Mouse (Mus musculus) forebrain, embryonic 15.5 days (tissue): Measurements from ENCODE around the gene Nbea. TPM values are rescaled to one million over a fixed set of nuclear protein-coding genes. Genes with fewer than 3 reads are reported as not detected.

ENCODE experiments used
- ATAC-seq: fragments of 200-750 bp; cut with Nextera tagmentation; replicated peaks from 2 replicates; pipeline ENCODE4 v1.8.0; 2017; ENCODE audit warnings: mild to moderate bottlenecking, moderate TSS enrichment, moderate library complexity
- H3K27ac ChIP-seq: fragments of 300-500 bp; sonication (generic); replicated peaks from 2 replicates; pipeline ENCODE4 v1.5.1; 2015; ENCODE audit warnings: mild to moderate bottlenecking, inconsistent platforms
- H3K27me3 ChIP-seq: fragments of 300-500 bp; sonication (generic); 2 replicates; pipeline ENCODE4 v1.6.1; 2015; ENCODE audit warnings: inconsistent platforms
- H3K36me3 ChIP-seq: fragments of 300-500 bp; sonication (generic); 2 replicates; pipeline ENCODE4 v1.6.1; 2015; ENCODE audit warnings: mild to moderate bottlenecking, inconsistent platforms
- H3K4me1 ChIP-seq: fragments of 300-500 bp; sonication (generic); 2 replicates; pipeline ENCODE4 v1.6.1; 2015; ENCODE audit warnings: inconsistent platforms
- H3K4me2 ChIP-seq: fragments of 300-500 bp; sonication (generic); replicated peaks from 2 replicates; pipeline ENCODE4 v1.6.1; 2015; ENCODE audit warnings: mild to moderate bottlenecking, inconsistent platforms
- H3K4me3 ChIP-seq: fragments of 300-500 bp; sonication (generic); 2 replicates; pipeline ENCODE4 v1.5.1; 2015; ENCODE audit warnings: mild to moderate bottlenecking, inconsistent platforms
- H3K9ac ChIP-seq: fragments of 300-500 bp; sonication (generic); replicated peaks from 2 replicates; pipeline ENCODE4 v1.6.1; 2015; ENCODE audit warnings: mild to moderate bottlenecking, inconsistent platforms
- H3K9me3 ChIP-seq: fragments of 300-500 bp; sonication (generic); 2 replicates; pipeline ENCODE4 v1.6.1; 2016; ENCODE audit warnings: inconsistent platforms
- WGBS: fragments of 180-500 bp; shearing (Covaris S2); methylation state at CpG from one replicate; pipeline ENCODE4 v1.1.7; 2015; ENCODE audit warnings: mixed read lengths; 5-methylcytosine and 5-hydroxymethylcytosine counted together
- polyA plus RNA-seq: library from polyadenylated mRNA; unstranded; fragments of >200 nt; fragmentation: Nextera tagmentation; extraction: Ambion mirVana; gene quantifications from 2 replicates; pipeline ENCODE4 v1.2.1, GENCODE M21; 2015

Nbea gene
- polyA plus RNA-seq, 1 experiment from 2014 or later, result 59.7 TPM

GRCm38 (mm10) chr3:56108101-56108500, 75.4 kb downstream of the Nbea start:
- Histone ChIP-seq H3K9me3 (no peaks in the 10 kb centered on the region), H3K27me3 (no peaks in the 10 kb centered on the region), H3K36me3 (no peaks in the 10 kb centered on the region), H3K4me3 (no peak overlapping the region), H3K4me1 (no peaks in the 10 kb centered on the region), H3K27ac (no peak overlapping the region), H3K9ac (no peak overlapping the region), H3K4me2 (no peak overlapping the region)
- 66% methylated on average over 2 of the region's 2 CpGs for WGBS
- no peak for ATAC-seq

DNA sequence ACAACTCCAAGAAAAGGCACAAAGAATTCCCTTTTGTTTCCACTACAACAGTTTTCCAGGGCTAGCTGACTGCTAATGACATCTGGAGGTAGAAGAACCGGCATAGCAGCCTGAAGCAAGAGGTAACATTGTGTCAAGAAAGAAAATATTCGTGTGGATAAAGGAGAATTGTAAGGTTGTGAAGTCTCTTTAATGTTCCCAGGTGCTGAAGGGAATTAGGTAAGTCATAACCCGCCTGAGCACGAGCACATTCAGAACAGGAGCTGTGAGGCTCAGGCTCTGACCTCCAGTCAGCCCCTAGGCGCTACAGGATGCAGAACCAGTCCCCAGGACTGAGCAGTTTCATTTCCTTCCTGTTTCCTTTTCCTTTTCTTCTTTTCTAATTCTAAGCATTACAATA, 86.4 kb downstream of the Nbea start:
- H3K27ac ChIP-seq, result peak overlapping the region; percentile 63; the same call in 1 of the 2 replicates
- H3K4me1 ChIP-seq, result peaks cover 6% of the 10 kb centered on the region
- H3K9me3 ChIP-seq, result no peaks in the 10 kb centered on the region
- H3K9ac ChIP-seq, result no peak overlapping the region
- H3K36me3 ChIP-seq, result no peaks in the 10 kb centered on the region
- no peak overlapping the region for H3K4me3 ChIP-seq
- WGBS, result 11% methylated on average over 5 of the region's 5 CpGs
- no peaks in the 10 kb centered on the region for H3K27me3 ChIP-seq
- H3K4me2 ChIP-seq, result no peak overlapping the region
- no peak for ATAC-seq

DNA sequence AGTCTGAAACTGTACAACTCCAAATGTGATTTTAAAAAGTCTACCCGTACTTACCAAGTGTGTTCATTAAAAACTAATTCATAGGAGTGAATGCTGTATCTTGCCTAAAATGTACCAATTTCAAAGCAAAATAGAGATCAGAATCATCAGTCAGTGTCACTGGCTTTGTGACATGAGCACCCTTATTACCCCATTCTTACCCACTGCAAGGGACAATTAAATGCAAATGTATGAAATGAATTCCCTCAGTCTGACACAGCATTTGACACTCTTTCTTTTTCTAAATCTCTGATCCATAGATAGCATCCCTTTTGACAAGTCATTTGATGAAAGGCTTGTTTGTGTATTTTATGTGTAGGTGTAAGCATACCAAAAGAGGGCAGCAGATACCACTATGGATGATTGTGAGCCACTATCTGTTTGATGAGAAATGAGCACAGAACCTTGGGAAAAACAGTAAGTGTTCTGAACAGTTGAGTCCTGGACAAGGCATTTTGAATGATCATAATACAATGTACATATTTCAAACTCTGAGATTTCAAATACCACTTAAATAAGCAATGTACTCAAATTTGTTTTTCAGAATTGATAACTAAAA, 104.4 kb downstream of the Nbea start:
- WGBS, result 68% methylated on average over 1 of the region's 1 CpGs

GRCm38 (mm10) chr3:56067849-56068248, 115.7 kb downstream of the Nbea start:
- H3K4me1 ChIP-seq, result peaks cover 5% of the 10 kb centered on the region; the same call in 1 of the 2 replicates
- H3K4me3 ChIP-seq, result no peak overlapping the region
- no peaks in the 10 kb centered on the region for H3K9me3 ChIP-seq
- no peaks in the 10 kb centered on the region for H3K27me3 ChIP-seq
- H3K4me2 ChIP-seq, result no peak overlapping the region
- H3K36me3 ChIP-seq, result peaks cover 4% of the 10 kb centered on the region; the same call in 1 of the 2 replicates
- H3K27ac ChIP-seq, result no peak overlapping the region
- 60% methylated on average over 6 of the region's 6 CpGs for WGBS
- H3K9ac ChIP-seq, result no peak overlapping the region
- ATAC-seq, result no peak

More for the DNA sequence above, 104.4 kb downstream of the Nbea start:
- Histone ChIP-seq H3K27ac (peak overlapping the region; percentile 23; the same call in 1 of the 2 replicates), H3K9ac (no peak overlapping the region), H3K27me3 (no peaks in the 10 kb centered on the region), H3K4me1 (no peaks in the 10 kb centered on the region), H3K4me2 (no peak overlapping the region), H3K36me3 (peaks cover 9% of the 10 kb centered on the region; the same call in 1 of the 2 replicates), H3K9me3 (no peaks in the 10 kb centered on the region), H3K4me3 (no peak overlapping the region)
- peak; percentile 53 for ATAC-seq

- ATAC-seq, result no peak
- WGBS, result 74% methylated on average over 1 of the region's 1 CpGs
Measured at GRCm38 (mm10) chr3:56066360-56067040, 117.0 kb downstream of the Nbea start.

DNA sequence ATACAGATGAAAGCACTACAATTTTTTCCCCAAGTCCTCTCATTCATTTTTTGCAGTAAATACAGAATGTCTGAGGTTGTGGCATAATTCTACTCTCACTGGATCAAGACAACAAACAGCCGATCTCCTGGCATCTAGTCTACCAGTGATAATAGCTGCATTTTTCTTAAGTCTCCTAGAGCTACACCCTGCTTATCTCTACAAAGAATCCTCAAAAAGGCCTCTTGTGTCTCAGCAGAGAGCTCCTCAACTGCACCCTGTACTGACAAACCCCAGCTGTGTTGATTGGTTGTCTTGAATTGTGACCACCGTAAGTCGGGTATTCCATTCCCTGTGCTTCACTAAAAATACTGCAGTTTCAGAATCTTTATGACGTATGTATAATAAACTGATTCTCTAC, 118.3 kb downstream of the Nbea start:
- H3K36me3 ChIP-seq, result peaks cover 4% of the 10 kb centered on the region; the same call in 1 of the 2 replicates
- ATAC-seq, result no peak
- no peak overlapping the region for H3K9ac ChIP-seq
- H3K27me3 ChIP-seq, result no peaks in the 10 kb centered on the region
- no peak overlapping the region for H3K27ac ChIP-seq
- no peaks in the 10 kb centered on the region for H3K9me3 ChIP-seq
- 76% methylated on average over 4 of the region's 4 CpGs for WGBS
- H3K4me3 ChIP-seq, result no peak overlapping the region
- H3K4me1 ChIP-seq, result peaks cover 5% of the 10 kb centered on the region; the same call in 1 of the 2 replicates
- H3K4me2 ChIP-seq, result no peak overlapping the region

More at GRCm38 (mm10) chr3:56066360-56067040, 117.0 kb downstream of the Nbea start:
- no peak overlapping the region for H3K4me3 ChIP-seq
- H3K4me2 ChIP-seq, result no peak overlapping the region
- H3K27me3 ChIP-seq, result no peaks in the 10 kb centered on the region
- H3K9me3 ChIP-seq, result no peaks in the 10 kb centered on the region
- H3K27ac ChIP-seq, result no peak overlapping the region
- peaks cover 4% of the 10 kb centered on the region; the same call in 1 of the 2 replicates for H3K36me3 ChIP-seq
- H3K4me1 ChIP-seq, result peaks cover 5% of the 10 kb centered on the region; the same call in 1 of the 2 replicates
- H3K9ac ChIP-seq, result no peak overlapping the region

DNA sequence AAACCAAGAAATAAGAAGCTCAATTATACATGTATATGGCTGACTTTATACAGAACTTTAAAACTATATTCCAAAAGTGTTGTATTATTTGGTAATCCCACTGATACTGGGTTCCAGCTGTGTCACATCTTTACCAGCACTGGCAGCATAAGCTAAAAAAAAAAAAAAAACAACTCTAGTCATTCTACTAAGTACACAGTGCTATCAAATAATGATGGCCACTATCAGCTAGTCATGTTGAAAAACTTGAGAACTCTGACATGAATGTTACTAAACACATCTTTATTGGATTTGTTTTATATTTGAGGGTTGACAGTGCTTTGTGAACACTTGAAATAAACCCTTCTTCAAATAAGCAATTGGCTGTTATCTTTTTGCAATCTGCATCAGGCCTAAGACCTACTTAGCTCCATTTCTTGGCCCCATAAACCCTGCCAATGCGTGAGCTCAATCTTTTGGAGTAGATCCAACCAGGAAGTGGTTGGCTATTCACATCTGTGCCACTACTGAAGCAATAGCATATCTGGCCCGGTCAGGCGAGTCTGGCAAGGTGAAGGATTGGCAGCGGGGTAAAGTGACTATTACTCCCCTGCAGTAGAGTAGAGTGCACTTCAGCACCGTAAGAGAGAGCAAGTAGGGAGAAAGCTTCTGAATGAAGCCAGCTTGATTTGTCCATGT, 137.7 kb downstream of the Nbea start:
- H3K4me3 ChIP-seq, result no peak overlapping the region
- no peak for ATAC-seq
- H3K27ac ChIP-seq, result no peak overlapping the region
- H3K27me3 ChIP-seq, result no peaks in the 10 kb centered on the region
- H3K36me3 ChIP-seq, result peaks cover 6% of the 10 kb centered on the region; the same call in 1 of the 2 replicates
- no peak overlapping the region for H3K4me2 ChIP-seq
- H3K9ac ChIP-seq, result no peak overlapping the region
- H3K4me1 ChIP-seq, result peaks cover 3% of the 10 kb centered on the region; the same call in 1 of the 2 replicates
- 87% methylated on average over 5 of the region's 5 CpGs for WGBS
- no peaks in the 10 kb centered on the region for H3K9me3 ChIP-seq

GRCm38 (mm10) chr3:56043091-56043490, 140.4 kb downstream of the Nbea start:
- Histone ChIP-seq H3K9me3 (no peaks in the 10 kb centered on the region), H3K27ac (peak overlapping the region; percentile 20; the same call in 1 of the 2 replicates), H3K27me3 (no peaks in the 10 kb centered on the region), H3K4me3 (no peak overlapping the region), H3K4me2 (no peak overlapping the region), H3K9ac (no peak overlapping the region), H3K36me3 (peaks cover 6% of the 10 kb centered on the region; the same call in 1 of the 2 replicates), H3K4me1 (peaks cover 3% of the 10 kb centered on the region; the same call in 1 of the 2 replicates)
- WGBS, result 43% methylated on average over 1 of the region's 1 CpGs
- 0 out of 2 replicates have a peak, but pooled peaks have one; percentile 32 for ATAC-seq

GRCm38 (mm10) chr3:56039494-56039893, 144.0 kb downstream of the Nbea start:
- peaks cover 3% of the 10 kb centered on the region; the same call in 1 of the 2 replicates for H3K4me1 ChIP-seq
- H3K4me3 ChIP-seq, result no peak overlapping the region
- 84% methylated on average over 1 of the region's 1 CpGs for WGBS

DNA sequence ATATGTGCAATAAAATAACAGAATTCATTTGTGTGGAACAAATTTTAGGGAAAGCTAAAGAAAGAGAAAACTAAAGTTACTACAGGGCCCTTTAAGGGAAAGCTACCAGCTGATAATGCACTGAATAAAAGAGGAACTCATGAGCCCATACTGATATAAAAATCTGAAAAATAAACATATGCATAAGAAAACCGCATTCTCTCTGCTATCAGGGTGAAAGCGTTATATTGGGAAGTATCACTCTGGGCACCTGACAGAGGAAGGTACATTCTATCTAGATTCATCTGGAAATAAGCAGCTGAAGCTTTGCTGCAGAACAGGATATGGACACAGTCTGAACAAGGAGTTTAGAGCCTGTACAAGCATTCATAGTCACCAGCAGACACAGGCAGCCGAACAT, 148.9 kb downstream of the Nbea start:
- H3K27ac ChIP-seq, result peak overlapping the region; percentile 21; the same call in 1 of the 2 replicates
- WGBS, result 84% methylated on average over 3 of the region's 3 CpGs

More at GRCm38 (mm10) chr3:56039494-56039893, 144.0 kb downstream of the Nbea start:
- no peak overlapping the region for H3K4me2 ChIP-seq
- no peak overlapping the region for H3K27ac ChIP-seq
- peaks cover 2% of the 10 kb centered on the region; the same call in 1 of the 2 replicates for H3K36me3 ChIP-seq
- ATAC-seq, result no peak
- no peaks in the 10 kb centered on the region for H3K27me3 ChIP-seq
- H3K9me3 ChIP-seq, result no peaks in the 10 kb centered on the region
- no peak overlapping the region for H3K9ac ChIP-seq

GRCm38 (mm10) chr3:56018494-56018893, 165.0 kb downstream of the Nbea start:
- no peak for ATAC-seq
- H3K9ac ChIP-seq, result no peak overlapping the region
- no peaks in the 10 kb centered on the region for H3K4me1 ChIP-seq
- 91% methylated on average over 3 of the region's 3 CpGs for WGBS
- H3K4me2 ChIP-seq, result no peak overlapping the region
- no peak overlapping the region for H3K27ac ChIP-seq
- no peak overlapping the region for H3K4me3 ChIP-seq
- H3K27me3 ChIP-seq, result no peaks in the 10 kb centered on the region
- peaks cover 20% of the 10 kb centered on the region for H3K36me3 ChIP-seq
- H3K9me3 ChIP-seq, result no peaks in the 10 kb centered on the region

More for the DNA sequence above, 148.9 kb downstream of the Nbea start:
- H3K27me3 ChIP-seq, result no peaks in the 10 kb centered on the region
- no peak for ATAC-seq
- H3K36me3 ChIP-seq, result peaks cover 12% of the 10 kb centered on the region; the same call in 1 of the 2 replicates
- H3K4me2 ChIP-seq, result no peak overlapping the region
- H3K9ac ChIP-seq, result no peak overlapping the region
- no peak overlapping the region for H3K4me3 ChIP-seq
- no peaks in the 10 kb centered on the region for H3K4me1 ChIP-seq
- H3K9me3 ChIP-seq, result no peaks in the 10 kb centered on the region

DNA sequence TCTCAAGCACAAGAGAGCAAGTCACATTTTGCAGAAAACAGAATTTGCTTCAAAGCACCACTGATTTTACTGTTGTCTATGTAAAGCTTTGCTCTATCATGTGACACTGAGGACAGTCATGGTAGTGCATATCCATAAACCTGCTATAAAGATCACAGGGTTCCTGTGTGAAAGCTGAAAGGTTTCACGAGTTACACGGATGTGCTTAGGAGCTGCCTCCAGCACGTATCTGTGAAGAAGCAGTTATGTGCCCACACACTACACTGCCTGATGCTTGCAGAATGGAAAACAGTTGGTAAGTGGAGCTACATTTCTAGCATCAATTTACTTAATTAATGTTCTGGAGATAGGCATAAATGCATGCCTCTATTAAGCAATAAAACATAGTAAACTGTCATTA, 172.4 kb downstream of the Nbea start:
- Histone ChIP-seq H3K27me3 (no peaks in the 10 kb centered on the region), H3K4me2 (no peak overlapping the region), H3K36me3 (peaks cover 10% of the 10 kb centered on the region; the same call in 1 of the 2 replicates), H3K4me3 (no peak overlapping the region), H3K27ac (no peak overlapping the region), H3K4me1 (no peaks in the 10 kb centered on the region), H3K9me3 (no peaks in the 10 kb centered on the region), H3K9ac (no peak overlapping the region)
- WGBS, result 72% methylated on average over 3 of the region's 3 CpGs
- ATAC-seq, result no peak
